In the genomic region with DNA sequence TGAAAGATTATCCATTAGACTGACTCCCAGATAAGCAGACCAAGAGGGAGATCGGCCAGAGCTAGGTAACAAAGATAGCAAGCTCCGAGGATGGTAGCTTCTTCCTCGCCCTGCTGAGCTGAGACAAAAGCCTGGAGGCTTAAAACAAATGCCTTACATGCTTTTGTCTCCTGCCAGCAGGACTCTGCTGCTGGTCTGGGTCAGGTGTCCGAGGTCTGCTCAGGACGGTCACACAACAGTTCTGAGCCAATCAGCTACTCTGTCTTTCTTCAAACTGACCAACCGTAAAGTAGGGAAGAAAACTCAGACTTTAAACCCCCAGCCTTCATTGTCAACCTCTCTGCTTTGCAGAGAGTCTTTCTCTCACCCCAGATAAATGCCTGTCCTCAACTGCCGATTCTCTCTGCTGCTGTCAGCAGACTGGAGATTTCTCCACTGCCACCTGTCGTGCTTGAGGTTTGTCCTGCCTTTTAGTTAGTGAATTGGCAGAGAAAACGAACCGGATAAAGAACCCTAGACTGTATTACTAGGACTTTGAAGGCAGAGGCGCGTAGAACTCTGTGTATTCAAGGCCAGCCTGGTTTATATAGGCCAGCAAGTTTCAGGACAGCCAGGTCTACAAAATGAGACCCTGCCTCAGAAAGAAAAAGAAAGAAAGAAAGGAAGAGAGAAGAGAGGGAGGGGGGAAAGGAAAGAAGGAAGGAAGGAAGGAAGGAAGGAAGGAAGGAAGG, we compare ENCODE assay signal across 7 mouse cellular contexts. TPM values are rescaled to one million over a fixed set of nuclear protein-coding genes. Genes with fewer than 3 reads are reported as not detected.
DNase-seq lines count a peak whose midpoint lies in the region; ATAC-seq and TF ChIP-seq lines count a peak whose summit lies in the region.

A gene (plus strand): TSS at position 350 of the 731 bp plus-strand sequence.

- H3K4me1 ChIP-seq in forebrain, postnatal 0 days (ENCODE audit: insufficient read depth) = peaks cover 2% of the 10 kb centered on the region; the same call in 1 of the 2 replicates
- H3K4me1 ChIP-seq in kidney, embryonic 15.5 days = peaks cover 20% of the 10 kb centered on the region
- no peaks in the 10 kb centered on the region for H3K4me1 ChIP-seq in midbrain, postnatal 0 days (ENCODE audit: insufficient read depth, low read length)

- no peak for ATAC-seq in forebrain, postnatal 0 days
- ATAC-seq in kidney, embryonic 15.5 days (replicated peaks; ENCODE audit: low FRiP score) = peak; percentile 93
- ATAC-seq in midbrain, postnatal 0 days (ENCODE audit: low FRiP score) = no peak

- 2% methylated on average over 12 of the region's 12 CpGs for WGBS in forebrain, postnatal 0 days
- 2% methylated on average over 12 of the region's 12 CpGs for WGBS in kidney, embryonic 15.5 days
- 1% methylated on average over 12 of the region's 12 CpGs for WGBS in midbrain, postnatal 0 days

- H3K9me3 ChIP-seq in forebrain, postnatal 0 days (ENCODE audit: low read length) = no peaks in the 10 kb centered on the region
- no peaks in the 10 kb centered on the region for H3K9me3 ChIP-seq in kidney, embryonic 15.5 days (replicated peaks)
- no peaks in the 10 kb centered on the region for H3K9me3 ChIP-seq in midbrain, postnatal 0 days (ENCODE audit: low read length)

- intact Hi-C loops in left cerebral cortex, adult 2 months (cut with DNase I) = no loop called here
- intact Hi-C loops in left cerebral cortex, postnatal 36 days (cut with DNase I) = no loop called here

- H3K36me3 ChIP-seq in forebrain, postnatal 0 days (ENCODE audit: insufficient read depth) = no peaks in the 10 kb centered on the region
- no peaks in the 10 kb centered on the region for H3K36me3 ChIP-seq in kidney, embryonic 15.5 days
- no peaks in the 10 kb centered on the region for H3K36me3 ChIP-seq in midbrain, postnatal 0 days (ENCODE audit: insufficient read depth, low read length)

- no peak within 1 kb of the TSS for H3K4me3 ChIP-seq in forebrain, postnatal 0 days (ENCODE audit: low read depth, low read length)
- peak within 1 kb of the TSS; percentile 34 for H3K4me3 ChIP-seq in kidney, embryonic 15.5 days (replicated peaks)
- H3K4me3 ChIP-seq in midbrain, postnatal 0 days (ENCODE audit: low read depth, low read length) = no peak within 1 kb of the TSS
- no peak within 1 kb of the TSS for H3K4me3 ChIP-seq in left cerebral cortex, adult 2 months

- peak; percentile 81 for DNase-seq in embryo, embryonic 10 days (ENCODE audit: low spot score)
- DNase-seq in forebrain, postnatal 0 days = no peak
- peak; percentile 26 for DNase-seq in midbrain, postnatal 0 days (ENCODE audit: low spot score)
- no peak for DNase-seq in left cerebral cortex, adult 2 months (ENCODE audit: extremely low spot score in 1 of 2, low spot score in 2 of 2)
- DNase-seq in cerebellum, postnatal 25 days = no peak
- no peak for DNase-seq in left cerebral cortex, postnatal 36 days (ENCODE audit: low spot score in 2 of 2)

- H3K4me2 ChIP-seq in forebrain, postnatal 0 days (ENCODE audit: low read depth) = peak within 1 kb of the TSS; percentile 23; the same call in 1 of the 2 replicates
- H3K4me2 ChIP-seq in kidney, embryonic 15.5 days = peak within 1 kb of the TSS; percentile 52
- H3K4me2 ChIP-seq in midbrain, postnatal 0 days (ENCODE audit: low read depth, low read length, poor library complexity, severe bottlenecking) = peak within 1 kb of the TSS; percentile 34

- no peaks in the 10 kb centered on the region for H3K27me3 ChIP-seq in forebrain, postnatal 0 days (ENCODE audit: insufficient read depth, low read length)
- H3K27me3 ChIP-seq in kidney, embryonic 15.5 days = no peaks in the 10 kb centered on the region
- no peaks in the 10 kb centered on the region for H3K27me3 ChIP-seq in midbrain, postnatal 0 days (ENCODE audit: insufficient read depth, low read length)

- H3K9ac ChIP-seq in forebrain, postnatal 0 days = no peak within 1 kb of the TSS
- peak within 1 kb of the TSS; percentile 23 for H3K9ac ChIP-seq in kidney, embryonic 15.5 days
- no peak within 1 kb of the TSS for H3K9ac ChIP-seq in midbrain, postnatal 0 days (replicated peaks; ENCODE audit: low read length, poor library complexity, severe bottlenecking)

- no peak for TF ChIP-seq CTCF in forebrain, postnatal 0 days (IDR thresholded peaks at IDR 0.05; ENCODE audit: low read depth)
- TF ChIP-seq CTCF in midbrain, postnatal 0 days (IDR thresholded peaks at IDR 0.05) = no peak
- no peak for TF ChIP-seq CTCF in left cerebral cortex, adult 2 months (IDR thresholded peaks at IDR 0.05)

- H3K27ac ChIP-seq in forebrain, postnatal 0 days (ENCODE audit: low read depth, low read length) = no peak within 1 kb of the TSS
- peak within 1 kb of the TSS; percentile 80 for H3K27ac ChIP-seq in kidney, embryonic 15.5 days
- no peak within 1 kb of the TSS for H3K27ac ChIP-seq in midbrain, postnatal 0 days (ENCODE audit: low read depth, low read length)
- H3K27ac ChIP-seq in left cerebral cortex, adult 2 months = no peak within 1 kb of the TSS

RNA-seq across cellular contexts. Expression of the gene that starts here (rescaled TPM):
- total RNA-seq in forebrain, postnatal 0 days (2014; rRNA removed) = not detected in 2 replicates
- 0.22 and 0.29 TPM in 2 replicates for polyA plus RNA-seq in forebrain, postnatal 0 days (2015; fragmentation: Nextera tagmentation; extraction: Ambion mirVana)
- 7.5 and 8.3 TPM in 2 replicates for polyA plus RNA-seq in kidney, embryonic 15.5 days (2015; fragmentation: Nextera tagmentation; extraction: Ambion mirVana)
- total RNA-seq in midbrain, postnatal 0 days (2014; rRNA removed) = not detected in 2 replicates
- polyA plus RNA-seq in midbrain, postnatal 0 days (2015; fragmentation: Nextera tagmentation; extraction: Ambion mirVana) = 0.17 TPM in 1 of 2 replicates, not detected in the other
- total RNA-seq in left cerebral cortex, adult 2 months (2021) = not detected
- not detected for total RNA-seq in left cerebral cortex, postnatal 36 days (2021)

Comparison
In these comparisons a context has a peak if more than half of its experiments do, and no peak if none do; other contexts are left out.
1. Peak in DNase-seq and H3K4me2 ChIP-seq in midbrain, postnatal 0 days; RNA of the gene not detected or under 1 TPM.